Mouse (Mus musculus) testis, adult 2 months (tissue): ENCODE results near the gene Ngfr.

ENCODE experiments used
- CTCF ChIP-seq: fragments of 200-500 bp; IDR thresholded peaks from 2 replicates; pipeline ENCODE4 v1.5.1; 2012; ENCODE audit warnings: low read depth, mild to moderate bottlenecking, inconsistent platforms, low read length, moderate library complexity; ENCODE audit not compliant: control insufficient read depth, insufficient read depth, insufficient replicate concordance
- POLR2A ChIP-seq: fragments of 200-500 bp; IDR thresholded peaks from 2 replicates; pipeline ENCODE4 v1.6.1; 2012; ENCODE audit warnings: low read depth, mild to moderate bottlenecking, inconsistent platforms, low read length, moderate library complexity; ENCODE audit not compliant: control insufficient read depth

- TF ChIP-seq POLR2A (no peak), CTCF (no peak)
These were observed 8.1 kb upstream of the Ngfr start for GRCm38 (mm10) chr11:95595438-95596149.
